Mouse (Mus musculus): Measurements from ENCODE around the gene Arpc3.
A peak's percentile ranks its signal among the peaks of the same experiment; 100 is the strongest.
"Not testable (repeated sequence)": the region's sequence is repeated elsewhere in the genome, so short reads cannot be mapped to it uniquely, and the experiment has no call there.

Gene Arpc3

GRCm38 (mm10) chr5:122399871-122400270 lies 8.2 kb downstream of the Arpc3 start:
- DNase-seq (ENCODE audit: low spot score in 2 of 2): peak in 1 of 2 experiments; percentile 37

- DNase-seq (ENCODE audit: low spot score in 2 of 2): peak; percentile 92 to 93
These were observed 9.1 kb downstream of the Arpc3 start for GRCm38 (mm10) chr5:122400628-122401302.

- peak; percentile 55 to 78 for DNase-seq (ENCODE audit: low spot score in 2 of 2)
These were observed 9.6 kb downstream of the Arpc3 start for GRCm38 (mm10) chr5:122401303-122401640.

DNA sequence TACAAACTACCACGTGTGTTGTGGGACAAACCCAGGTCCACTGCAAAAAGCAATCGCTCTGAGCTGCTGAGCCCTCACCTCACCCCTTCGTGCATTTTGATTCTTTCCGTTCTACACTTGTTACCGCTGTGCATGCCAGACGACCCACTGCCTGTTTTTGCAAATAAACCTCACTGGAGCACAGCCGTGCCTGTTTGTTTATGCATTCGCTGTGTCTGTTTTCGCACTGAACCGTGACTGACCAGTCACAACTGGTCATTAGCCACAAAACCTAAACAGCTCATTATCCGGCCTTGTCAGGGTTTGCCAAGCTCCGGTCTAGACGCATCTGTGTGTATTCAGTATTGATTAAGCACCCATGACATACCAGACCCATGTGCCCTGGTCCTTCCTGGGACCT lies 10.5 kb downstream of the Arpc3 start:
- no peak for DNase-seq (ENCODE audit: low spot score in 2 of 2)

DNA sequence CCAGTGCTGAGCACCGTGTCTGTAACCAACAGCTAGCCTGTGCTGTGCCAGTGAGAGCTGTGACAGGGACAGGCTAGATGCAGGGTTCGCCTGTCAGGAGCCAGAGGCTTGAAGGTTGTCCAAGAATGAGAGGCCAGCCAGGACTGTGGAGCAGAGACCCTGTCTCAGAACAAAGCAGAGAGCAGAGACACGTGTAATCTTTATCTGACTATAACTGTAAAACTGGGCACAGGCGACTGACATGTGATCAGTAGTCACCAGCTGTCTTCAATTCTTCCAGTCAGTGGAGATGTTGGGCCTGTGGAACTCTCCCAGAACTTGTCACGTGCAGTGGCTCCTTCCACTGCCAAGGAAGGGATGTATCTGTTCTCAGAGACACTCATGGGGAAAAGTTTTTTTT lies 11.1 kb downstream of the Arpc3 start:
- peak; percentile 87 to 90 for DNase-seq (ENCODE audit: low spot score in 2 of 2)

GRCm38 (mm10) chr5:122403362-122403761 lies 11.7 kb downstream of the Arpc3 start:
- no peak for DNase-seq (ENCODE audit: low spot score in 2 of 2)

GRCm38 (mm10) chr5:122405537-122405936 lies 13.9 kb downstream of the Arpc3 start:
- no peak for DNase-seq (ENCODE audit: low spot score in 2 of 2)

DNA sequence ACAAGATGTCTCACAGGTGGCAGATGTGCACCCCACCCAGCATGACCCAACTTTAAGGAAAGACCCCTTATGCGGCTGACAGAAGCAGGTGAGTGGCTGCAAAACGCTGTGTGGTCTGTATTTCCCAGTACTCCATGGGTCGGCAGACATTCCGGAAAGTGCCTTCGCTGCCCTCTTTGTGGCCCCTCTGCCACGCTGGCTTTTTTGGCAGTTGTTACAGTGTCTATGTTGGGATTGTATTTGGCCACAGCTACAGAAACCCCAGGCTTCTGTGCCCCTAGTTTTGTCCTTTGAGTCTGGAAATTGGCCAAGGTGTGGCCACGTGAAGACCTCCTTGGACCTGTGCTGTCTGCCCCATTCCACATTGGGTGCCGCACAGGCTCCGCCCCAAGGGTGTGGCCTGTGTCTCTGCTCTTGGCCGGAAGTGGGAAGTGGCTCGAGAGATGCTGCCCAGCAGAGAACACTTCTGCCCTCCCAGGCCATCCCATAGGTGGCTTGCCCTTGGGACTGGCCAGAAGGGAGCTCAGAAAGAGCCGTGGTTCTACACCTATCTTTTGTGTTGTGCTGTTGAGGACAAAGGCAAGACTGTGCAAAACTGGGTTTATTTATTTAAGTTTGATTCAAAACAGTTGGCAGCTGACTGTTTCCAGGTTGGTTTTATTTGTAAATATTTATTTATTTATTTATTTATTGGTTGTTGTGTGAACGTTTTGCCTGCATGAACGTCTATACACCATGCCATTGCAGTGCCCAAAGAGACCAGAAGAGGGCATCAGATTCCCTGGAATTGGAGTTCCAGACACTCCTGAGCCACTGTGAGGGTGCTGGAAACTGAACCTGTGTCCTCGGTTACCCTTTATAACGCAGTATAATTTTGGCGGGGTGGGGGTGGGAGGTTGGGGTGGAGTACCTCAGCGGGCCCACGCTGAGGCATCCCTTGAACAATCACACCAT lies 18.3 kb downstream of the Arpc3 start:
- no peak for DNase-seq (ENCODE audit: low spot score in 2 of 2)

DNA sequence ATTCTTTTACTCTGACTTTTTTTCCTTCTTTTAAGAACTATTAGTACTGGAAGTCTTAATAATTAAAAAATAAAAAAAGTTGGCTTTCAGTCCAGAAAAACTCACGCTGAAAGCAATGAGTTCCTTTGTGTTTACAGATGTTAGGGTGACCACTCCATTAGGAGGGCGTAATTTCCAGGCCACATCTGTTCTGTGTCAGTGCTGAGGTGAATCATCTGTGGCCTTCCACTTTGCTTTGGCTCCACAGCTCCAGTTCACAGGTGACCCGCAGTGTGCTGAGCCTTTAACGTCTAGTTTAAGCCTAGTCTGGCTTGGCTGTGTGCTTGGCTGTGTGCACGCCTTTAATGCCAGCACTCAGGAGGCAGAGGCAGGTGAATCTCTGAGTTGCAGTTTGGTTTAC lies 20.2 kb downstream of the Arpc3 start:
- DNase-seq (ENCODE audit: low spot score in 2 of 2): peak; percentile 49 to 53

- DNase-seq (ENCODE audit: low spot score in 2 of 2): peak in 1 of 2 experiments; percentile 48
These were observed 21.1 kb downstream of the Arpc3 start for GRCm38 (mm10) chr5:122412826-122413225.

DNA sequence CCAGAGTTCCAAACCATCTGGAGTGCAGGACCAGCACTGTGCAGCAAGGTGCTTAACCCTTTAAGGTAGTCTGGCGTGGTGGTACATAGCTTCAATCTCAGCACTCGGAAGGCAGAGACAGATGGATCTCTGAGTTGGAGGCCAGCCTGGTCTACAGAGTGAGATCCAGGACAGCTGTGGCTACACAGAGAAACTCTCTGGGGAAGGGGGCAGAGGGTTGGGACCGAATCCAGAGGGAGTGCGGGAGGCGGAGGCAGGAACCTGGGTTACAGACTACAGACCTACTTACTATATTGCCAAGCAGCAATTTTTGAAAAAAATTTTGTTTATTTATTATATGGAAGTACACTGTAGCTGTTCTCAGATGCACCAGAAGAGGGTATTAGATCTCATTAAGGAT lies 22.7 kb downstream of the Arpc3 start:
- DNase-seq (ENCODE audit: low spot score in 2 of 2): no peak

DNA sequence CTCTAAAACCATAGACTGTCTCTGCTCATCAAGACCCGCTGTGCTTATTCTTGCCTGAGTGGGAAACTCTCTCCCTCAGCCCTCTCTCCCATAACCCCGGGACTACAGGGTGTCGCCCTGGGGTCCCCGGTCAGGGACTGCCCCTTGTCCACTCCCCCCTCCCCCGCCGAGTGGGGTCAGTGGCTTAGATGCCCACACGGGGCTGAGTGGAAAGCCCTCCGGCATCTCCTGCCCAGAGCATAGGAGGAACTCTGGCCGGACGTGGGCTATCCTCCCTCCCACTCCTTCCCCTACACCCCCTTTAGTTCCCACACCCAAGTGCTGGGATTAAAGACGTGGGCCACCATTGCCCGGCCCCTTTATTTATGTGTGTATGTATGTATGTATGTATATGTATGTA lies 23.8 kb downstream of the Arpc3 start:
- no peak for DNase-seq (ENCODE audit: low spot score in 2 of 2)

DNA sequence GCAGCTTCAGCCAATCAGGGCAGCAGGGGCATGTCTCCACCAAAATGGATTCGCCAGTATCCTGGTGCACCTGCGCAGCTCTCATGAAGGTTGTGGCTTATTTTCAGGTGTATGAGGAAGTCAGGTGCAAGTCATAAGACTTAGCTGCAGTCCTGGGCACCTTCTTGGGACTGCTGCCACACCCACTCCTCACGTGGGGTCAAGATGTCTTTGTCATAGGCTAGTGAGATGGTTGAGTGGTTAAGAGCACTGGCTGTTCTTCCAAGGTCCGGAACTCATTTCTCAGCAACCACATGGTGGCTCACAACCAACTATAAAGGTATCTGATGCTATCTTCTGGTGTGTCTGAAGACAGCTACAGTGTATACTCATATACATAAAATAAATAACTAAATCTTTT lies 29.0 kb downstream of the Arpc3 start:
- not testable (repeated sequence) for DNase-seq (ENCODE audit: low spot score in 2 of 2)

DNA sequence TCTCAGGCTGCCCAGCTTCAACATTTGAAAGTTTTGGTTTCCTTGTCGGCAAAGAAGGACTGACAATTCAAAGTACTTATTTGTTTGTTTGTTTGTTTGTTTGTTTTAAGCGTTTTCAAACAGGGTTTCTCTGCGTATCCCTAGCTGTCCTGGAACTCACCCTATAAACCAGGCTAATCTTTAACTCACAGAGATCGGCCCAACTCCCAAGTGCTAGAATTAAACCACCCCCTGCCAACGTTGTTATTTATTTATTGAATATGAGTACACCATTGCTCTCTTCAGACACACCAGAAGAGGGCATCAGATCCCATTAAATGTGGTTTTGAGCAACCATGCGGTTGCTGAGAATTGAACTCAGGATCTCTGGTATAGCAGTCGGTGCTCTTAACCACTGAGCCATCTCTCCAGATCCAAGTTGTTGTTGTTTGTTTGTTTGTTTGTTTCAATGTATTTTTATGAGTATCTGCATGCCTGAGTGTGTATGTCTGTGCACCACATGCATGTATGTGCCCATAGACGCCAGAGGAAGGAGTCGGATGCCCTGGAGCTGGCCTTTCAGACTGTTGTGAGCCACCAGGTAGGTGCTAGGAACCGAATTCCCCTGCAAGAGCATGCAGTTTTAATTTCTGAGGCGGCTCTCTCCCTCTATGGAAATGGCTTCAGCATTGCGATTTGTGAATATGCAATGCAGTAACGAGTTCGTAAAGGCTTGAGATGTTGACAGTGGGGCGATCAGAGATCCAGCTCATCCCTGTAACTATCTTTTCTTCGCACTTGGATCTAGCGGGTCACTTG lies 29.8 kb downstream of the Arpc3 start, which contains the start of gene Anapc7:
Anapc7 (plus strand) TSS at position 423 of the 798 bp plus-strand sequence.
- no peak for DNase-seq (ENCODE audit: low spot score in 2 of 2)

GRCm38 (mm10) chr5:122422071-122422964 lies 30.6 kb downstream of the Arpc3 start:
- peak; percentile 85 to 91 for DNase-seq (ENCODE audit: low spot score in 2 of 2)

- no peak for DNase-seq (ENCODE audit: low spot score in 2 of 2)
These were observed 31.4 kb downstream of the Arpc3 start for GRCm38 (mm10) chr5:122423083-122423482.

GRCm38 (mm10) chr5:122425550-122425949 lies 33.9 kb downstream of the Arpc3 start:
- DNase-seq (ENCODE audit: low spot score in 2 of 2): no peak

- no peak for DNase-seq (ENCODE audit: low spot score in 2 of 2)
These were observed 38.5 kb downstream of the Arpc3 start for GRCm38 (mm10) chr5:122430036-122430775.

DNA sequence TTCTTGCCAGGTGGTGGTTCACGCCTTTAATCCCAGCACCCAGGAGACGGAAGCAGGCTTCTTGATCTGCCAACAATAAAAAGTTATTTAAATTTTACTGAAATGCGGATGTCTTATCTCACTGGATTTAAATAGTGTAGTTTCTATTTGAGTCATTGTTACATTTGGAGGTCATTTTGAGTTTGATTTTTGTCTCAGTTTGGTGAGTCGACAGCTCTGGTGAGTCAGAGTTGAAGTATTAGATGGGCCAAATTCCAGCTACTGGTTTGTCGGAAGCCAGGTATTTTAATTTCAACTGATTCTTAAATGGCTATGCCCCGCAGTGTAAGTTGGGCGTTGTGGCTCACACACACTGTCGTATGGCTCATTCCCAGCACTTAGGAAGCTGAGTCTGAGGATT lies 39.5 kb downstream of the Arpc3 start:
- DNase-seq (ENCODE audit: low spot score in 2 of 2): no peak

DNA sequence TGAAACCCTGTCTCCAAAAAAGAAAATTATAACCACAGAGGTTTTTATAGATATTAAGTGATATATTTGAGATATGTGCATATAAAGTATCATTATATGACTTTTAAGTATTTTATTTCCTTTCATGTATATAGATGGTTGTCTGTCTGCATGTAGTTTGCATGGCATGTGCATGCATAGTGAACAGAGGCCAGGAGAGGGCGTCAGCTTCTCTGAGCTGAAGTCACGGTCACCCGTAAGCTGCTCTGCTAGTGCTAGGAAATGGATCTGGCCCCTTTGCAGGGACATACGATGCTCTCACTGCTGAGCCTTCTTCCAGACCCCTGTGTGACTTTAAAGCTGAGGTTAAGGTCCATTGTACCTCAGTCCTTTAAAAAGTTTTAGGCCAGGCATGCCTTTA lies 42.9 kb downstream of the Arpc3 start:
- no peak for DNase-seq (ENCODE audit: low spot score in 2 of 2)

Measured in heart, adult 9 months (tissue).